In the genomic region with DNA sequence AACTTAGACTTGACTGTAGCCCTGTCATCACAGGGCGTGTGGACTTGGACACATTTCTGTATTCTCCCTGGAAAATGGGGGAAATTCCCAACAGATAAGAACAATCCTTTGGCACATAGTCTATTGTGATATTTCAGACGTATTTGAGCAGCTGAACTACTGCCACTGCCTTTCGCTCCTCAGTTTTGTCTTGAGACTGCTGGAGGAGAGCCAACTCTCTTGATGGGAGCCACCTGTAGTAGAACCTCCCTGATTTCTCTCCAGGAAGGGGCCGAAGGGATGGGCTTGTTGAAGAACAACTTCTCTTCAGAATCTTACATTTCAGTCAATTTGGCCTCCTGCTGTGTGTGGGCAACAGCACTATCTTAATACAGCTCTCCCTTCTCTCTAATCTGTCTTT, we compare ENCODE assay signal across 14 mouse cellular contexts.
DNase-seq lines count a peak whose midpoint lies in the region; ATAC-seq lines count a peak whose summit lies in the region.
"Had no signal": no experiment of that assay in that cellular context is flagged by ENCODE, and none has a peak within 500 bp of the region (broad histone marks: within the 10 kb centered on the region; RNA-seq: fewer than 3 reads in every experiment).

No protein-coding gene starts in this region.

- no peak overlapping the region for H3K9ac ChIP-seq in heart, embryonic 11.5 days (ENCODE audit: low read depth, low read length)
- H3K9ac ChIP-seq in lung, embryonic 15.5 days, result no peak overlapping the region
- no peak overlapping the region for H3K9ac ChIP-seq in heart, embryonic 16.5 days (ENCODE audit: low read length)
- H3K9ac ChIP-seq in neural tube, embryonic 15.5 days (replicated peaks), result no peak overlapping the region
- H3K9ac ChIP-seq: embryonic facial prominence, embryonic 15.5 days; liver, embryonic 12.5 days had no signal

- no peak overlapping the region for H3K4me2 ChIP-seq in heart, embryonic 11.5 days
- H3K4me2 ChIP-seq in lung, embryonic 15.5 days, result no peak overlapping the region
- no peak overlapping the region for H3K4me2 ChIP-seq in heart, embryonic 16.5 days (ENCODE audit: low read depth, low read length)
- no peak overlapping the region for H3K4me2 ChIP-seq in neural tube, embryonic 15.5 days
- H3K4me2 ChIP-seq: embryonic facial prominence, embryonic 15.5 days; liver, embryonic 12.5 days had no signal

- H3K9me3 ChIP-seq in heart, embryonic 11.5 days (replicated peaks; ENCODE audit: control insufficient read depth, low read length), result no peaks in the 10 kb centered on the region
- no peaks in the 10 kb centered on the region for H3K9me3 ChIP-seq in lung, embryonic 15.5 days
- H3K9me3 ChIP-seq in heart, embryonic 16.5 days (replicated peaks; ENCODE audit: control insufficient read depth, low read length), result no peaks in the 10 kb centered on the region
- no peaks in the 10 kb centered on the region for H3K9me3 ChIP-seq in neural tube, embryonic 15.5 days (replicated peaks)
- H3K9me3 ChIP-seq: embryonic facial prominence, embryonic 15.5 days; liver, embryonic 12.5 days had no signal

- H3K27me3 ChIP-seq in heart, embryonic 11.5 days (ENCODE audit: control insufficient read depth, insufficient read depth, low read length), result peaks cover 5% of the 10 kb centered on the region
- no peaks in the 10 kb centered on the region for H3K27me3 ChIP-seq in lung, embryonic 15.5 days
- no peaks in the 10 kb centered on the region for H3K27me3 ChIP-seq in heart, embryonic 16.5 days (ENCODE audit: control insufficient read depth, insufficient read depth, low read length)
- no peaks in the 10 kb centered on the region for H3K27me3 ChIP-seq in neural tube, embryonic 15.5 days (replicated peaks)
- H3K27me3 ChIP-seq: embryonic facial prominence, embryonic 15.5 days; liver, embryonic 12.5 days had no signal

- H3K4me3 ChIP-seq in heart, embryonic 11.5 days (ENCODE audit: low read depth, low read length), result no peak overlapping the region
- H3K4me3 ChIP-seq in lung, embryonic 15.5 days, result no peak overlapping the region
- H3K4me3 ChIP-seq in heart, embryonic 16.5 days (ENCODE audit: low read length), result no peak overlapping the region
- no peak overlapping the region for H3K4me3 ChIP-seq in neural tube, embryonic 15.5 days (replicated peaks)
- H3K4me3 ChIP-seq: embryonic facial prominence, embryonic 15.5 days; liver, embryonic 12.5 days had no signal

- no peak; the same call in 1 of the 2 replicates for ATAC-seq in heart, embryonic 11.5 days (replicated peaks; ENCODE audit: insufficient number of reproducible peaks, low FRiP score, low TSS enrichment)
- peak; percentile 52; the same call in 1 of the 2 replicates for ATAC-seq in lung, embryonic 15.5 days (ENCODE audit: borderline replicate concordance, extremely low read depth, low FRiP score, low TSS enrichment)
- peak; percentile 37 for ATAC-seq in heart, embryonic 16.5 days (replicated peaks; ENCODE audit: extremely low read depth, insufficient read depth, low FRiP score)
- ATAC-seq in neural tube, embryonic 15.5 days (ENCODE audit: low FRiP score), result no peak
- ATAC-seq: activated CD4-positive, CD25-positive, alpha-beta regulatory T cell, adult 4 months; intestine, postnatal 0 days; liver, embryonic 12.5 days had no signal

- 41% methylated on average over 4 of the region's 4 CpGs for WGBS in heart, embryonic 11.5 days (ENCODE audit: insufficient replicate concordance)
- 23% methylated on average over 4 of the region's 4 CpGs for WGBS in lung, embryonic 15.5 days
- 44% methylated on average over 4 of the region's 4 CpGs for WGBS in heart, embryonic 16.5 days
- WGBS in neural tube, embryonic 15.5 days, result 73% methylated on average over 4 of the region's 4 CpGs

- DNase-seq in heart, adult 8-10 months (ENCODE audit: low spot score), result peak; percentile 5
- DNase-seq in lung, adult 18-20 months, result no peak
- DNase-seq in lung, postnatal 14 days, result peak; percentile 17
- DNase-seq: gastrocnemius, postnatal 10 days; right cerebral cortex, postnatal 25 days; thymus, adult 2 months had no signal

- no peaks in the 10 kb centered on the region for H3K36me3 ChIP-seq in heart, embryonic 11.5 days (ENCODE audit: control insufficient read depth, insufficient read depth, low read length)
- no peaks in the 10 kb centered on the region for H3K36me3 ChIP-seq in lung, embryonic 15.5 days
- no peaks in the 10 kb centered on the region for H3K36me3 ChIP-seq in heart, embryonic 16.5 days (ENCODE audit: control insufficient read depth, insufficient read depth)
- no peaks in the 10 kb centered on the region for H3K36me3 ChIP-seq in neural tube, embryonic 15.5 days
- H3K36me3 ChIP-seq: embryonic facial prominence, embryonic 15.5 days; liver, embryonic 12.5 days had no signal

- H3K27ac ChIP-seq in heart, embryonic 11.5 days (ENCODE audit: low read depth, low read length), result no peak overlapping the region
- no peak overlapping the region for H3K27ac ChIP-seq in lung, embryonic 15.5 days
- no peak overlapping the region for H3K27ac ChIP-seq in heart, embryonic 16.5 days (ENCODE audit: low read length)
- H3K27ac ChIP-seq in neural tube, embryonic 15.5 days (replicated peaks), result no peak overlapping the region
- H3K27ac ChIP-seq: embryonic facial prominence, embryonic 15.5 days; liver, embryonic 12.5 days had no signal

- H3K4me1 ChIP-seq in heart, embryonic 11.5 days (ENCODE audit: control insufficient read depth, insufficient read depth, low read length), result no peaks in the 10 kb centered on the region
- no peaks in the 10 kb centered on the region for H3K4me1 ChIP-seq in lung, embryonic 15.5 days
- peaks cover 4% of the 10 kb centered on the region for H3K4me1 ChIP-seq in heart, embryonic 16.5 days (ENCODE audit: control insufficient read depth, insufficient read depth, low read length)
- H3K4me1 ChIP-seq in neural tube, embryonic 15.5 days, result peaks cover 16% of the 10 kb centered on the region
- H3K4me1 ChIP-seq: embryonic facial prominence, embryonic 15.5 days; liver, embryonic 12.5 days had no signal

Comparison
In these comparisons a context has a peak if more than half of its experiments do, and no peak if none do; other contexts are left out.
1. DNase-seq: peak in heart, adult 8-10 months (single experiment) and lung, postnatal 14 days (single experiment); none in lung, adult 18-20 months (0 of 2).
2. ATAC-seq: peak in lung, embryonic 15.5 days (single experiment) and heart, embryonic 16.5 days (single experiment); none in heart, embryonic 11.5 days (single experiment) and neural tube, embryonic 15.5 days (single experiment).